Mouse (Mus musculus): ENCODE measurements around the gene Plcb4.
"Not testable (repeated sequence)": the region's sequence is repeated elsewhere in the genome, so short reads cannot be mapped to it uniquely, and the experiment has no call there.

Gene Plcb4

DNA sequence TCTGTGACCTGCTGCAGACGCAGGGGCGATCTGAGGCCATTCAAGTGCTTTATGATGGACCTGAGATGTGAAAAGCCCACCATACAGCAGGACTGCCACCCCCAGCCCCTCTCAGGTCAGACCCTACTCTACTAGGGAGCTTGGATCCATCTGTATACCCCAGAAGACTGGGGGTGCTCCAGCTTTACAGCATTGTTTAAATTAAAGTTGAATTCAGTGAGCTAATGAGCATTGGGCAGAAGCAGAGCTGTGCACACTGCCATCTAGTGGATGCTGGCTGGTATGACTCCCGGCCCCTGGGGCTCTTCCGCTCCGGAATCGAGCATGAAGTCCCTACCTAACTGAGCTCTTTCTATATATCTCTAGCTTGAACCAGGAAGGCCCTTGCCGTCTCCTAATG is 298.9 kb downstream of the Plcb4 start:
- peak; percentile 67 for DNase-seq (ENCODE audit: low spot score)

DNA sequence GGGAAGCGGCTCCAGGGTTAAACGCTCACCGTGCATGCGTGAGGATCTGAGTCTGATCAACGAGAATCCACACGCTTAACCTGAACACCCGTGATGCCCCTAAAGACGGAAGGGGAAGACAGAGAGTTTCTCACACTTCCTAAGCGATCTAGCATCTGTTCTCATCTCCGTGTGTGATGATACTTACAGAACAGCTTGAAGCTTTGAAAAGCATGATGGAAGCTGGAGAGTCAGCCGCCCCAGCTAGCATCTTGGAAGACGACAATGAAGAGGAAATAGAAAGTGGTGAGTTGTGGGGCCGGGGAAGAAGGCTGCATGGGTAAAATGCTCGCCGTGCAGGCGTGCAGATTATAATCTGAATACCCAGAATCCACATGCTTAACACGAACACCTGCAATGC is 299.6 kb downstream of the Plcb4 start:
- DNase-seq (ENCODE audit: low spot score), result no peak

DNA sequence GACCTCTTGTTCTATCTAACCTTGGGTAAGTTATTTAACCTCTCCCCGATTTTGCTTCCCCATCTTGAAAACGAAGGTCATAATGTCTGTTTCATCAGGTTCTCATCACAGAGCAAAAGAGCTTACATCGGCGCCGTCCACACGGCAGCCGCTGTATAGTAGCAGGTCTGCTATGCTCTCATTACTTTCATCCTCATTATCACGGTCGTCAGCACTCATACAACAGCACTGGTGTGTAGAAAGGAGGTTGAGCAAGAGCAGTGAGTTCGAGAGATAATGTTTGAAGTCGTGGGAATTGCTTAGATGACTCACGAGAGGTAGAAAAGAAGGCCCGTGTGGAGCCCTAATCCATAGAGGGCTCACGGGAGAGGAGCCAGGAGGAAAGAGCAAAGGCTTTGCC is 304.3 kb downstream of the Plcb4 start:
- no peak for DNase-seq (ENCODE audit: low spot score)

DNA sequence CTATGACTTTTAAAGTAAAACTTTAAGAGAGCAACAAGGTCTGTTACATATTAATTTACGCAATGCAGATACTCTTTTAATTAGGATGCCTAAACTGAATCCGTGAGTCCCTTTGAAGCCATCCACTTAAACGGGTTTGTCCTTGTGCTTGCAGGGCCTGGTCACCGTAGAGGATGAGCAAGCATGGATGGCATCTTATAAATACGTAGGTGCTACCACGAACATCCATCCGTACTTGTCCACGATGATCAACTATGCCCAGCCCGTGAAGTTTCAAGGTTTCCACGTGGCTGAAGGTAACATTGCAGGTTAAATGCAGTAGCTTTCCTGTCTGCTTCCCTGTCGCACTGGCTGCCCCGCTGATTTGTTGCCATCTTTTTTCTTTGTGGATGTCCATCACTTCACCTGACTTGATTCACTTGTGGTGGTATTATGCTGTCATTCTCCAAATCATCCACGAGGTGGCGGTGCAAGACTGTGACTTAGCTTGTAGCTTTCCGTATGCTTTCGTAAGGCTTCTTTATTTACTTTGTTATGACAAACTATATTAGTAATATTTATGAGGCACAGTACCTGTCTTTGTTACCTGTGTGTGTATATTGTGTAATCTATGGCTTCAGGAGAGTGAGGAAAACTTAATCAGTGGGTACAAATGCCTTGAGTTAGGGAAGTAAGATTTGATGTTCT is 308.2 kb downstream of the Plcb4 start:
- peak; percentile 33 for DNase-seq (ENCODE audit: low spot score)

DNA sequence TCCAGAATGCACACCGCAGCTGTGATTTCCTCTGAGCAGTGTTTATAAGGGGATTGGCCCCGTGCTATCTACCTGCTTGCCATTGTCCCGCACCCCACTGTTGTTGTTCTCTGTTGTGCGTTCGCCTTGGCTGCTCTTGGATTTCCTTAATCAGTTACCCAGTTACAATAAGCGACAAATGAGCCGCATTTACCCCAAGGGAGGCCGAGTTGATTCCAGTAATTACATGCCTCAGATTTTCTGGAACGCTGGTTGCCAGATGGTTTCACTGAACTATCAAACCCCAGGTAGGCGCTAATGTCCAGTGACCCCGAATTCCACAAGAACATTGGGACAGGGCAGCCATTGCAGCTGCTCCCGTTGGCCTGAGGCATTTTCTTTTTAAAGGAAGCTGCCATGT is 309.3 kb downstream of the Plcb4 start:
- DNase-seq (ENCODE audit: low spot score), result no peak

GRCm38 (mm10) chr2:135970902-135971301 is 312.1 kb downstream of the Plcb4 start:
- DNase-seq (ENCODE audit: low spot score), result no peak

- DNase-seq (ENCODE audit: low spot score), result no peak
Observed at GRCm38 (mm10) chr2:135975978-135976377, 317.2 kb downstream of the Plcb4 start.

DNA sequence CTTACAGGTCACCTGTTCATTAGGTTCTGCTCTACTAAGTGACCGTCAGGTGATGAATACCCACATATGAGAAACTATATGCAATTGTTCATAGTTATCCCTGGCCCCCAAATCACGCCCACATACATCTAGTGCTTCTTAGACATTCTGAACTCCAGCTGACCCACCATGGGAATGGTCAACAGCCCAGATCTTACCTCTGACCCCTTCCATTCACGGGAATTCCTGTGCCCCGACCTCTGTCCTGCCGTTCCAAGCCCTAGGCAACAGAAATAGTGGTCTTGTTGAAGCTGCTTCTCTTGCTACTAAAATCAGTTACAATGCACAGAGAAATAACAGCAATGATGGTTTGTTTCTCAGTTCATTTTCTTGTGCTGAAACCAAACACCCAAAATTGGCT is 320.0 kb downstream of the Plcb4 start:
- no peak for DNase-seq (ENCODE audit: low spot score)

DNA sequence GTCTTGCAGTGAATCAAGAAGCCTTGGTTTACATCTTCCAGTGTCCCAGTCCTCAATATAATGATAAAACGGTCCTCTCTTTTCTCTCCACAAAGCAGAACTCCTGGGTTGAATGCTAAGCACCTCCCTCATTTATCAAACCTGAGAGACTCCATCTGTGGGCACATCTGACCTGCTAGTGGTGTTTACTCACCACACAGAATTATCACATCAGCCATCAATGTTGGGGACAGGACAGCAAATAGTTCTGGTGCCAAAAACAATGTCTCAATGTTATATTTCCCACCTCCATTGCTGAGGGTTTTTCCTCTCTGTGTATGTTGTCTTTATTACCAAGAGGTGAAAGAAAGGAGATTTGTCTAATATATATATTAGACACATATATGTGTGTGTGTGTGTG is 321.6 kb downstream of the Plcb4 start:
- no peak for DNase-seq (ENCODE audit: low spot score)

- DNase-seq (ENCODE audit: low spot score), result no peak
Observed at GRCm38 (mm10) chr2:135983972-135984371, 325.2 kb downstream of the Plcb4 start.

- no peak for DNase-seq (ENCODE audit: low spot score)
Observed at GRCm38 (mm10) chr2:135985536-135986265, 326.9 kb downstream of the Plcb4 start.

DNA sequence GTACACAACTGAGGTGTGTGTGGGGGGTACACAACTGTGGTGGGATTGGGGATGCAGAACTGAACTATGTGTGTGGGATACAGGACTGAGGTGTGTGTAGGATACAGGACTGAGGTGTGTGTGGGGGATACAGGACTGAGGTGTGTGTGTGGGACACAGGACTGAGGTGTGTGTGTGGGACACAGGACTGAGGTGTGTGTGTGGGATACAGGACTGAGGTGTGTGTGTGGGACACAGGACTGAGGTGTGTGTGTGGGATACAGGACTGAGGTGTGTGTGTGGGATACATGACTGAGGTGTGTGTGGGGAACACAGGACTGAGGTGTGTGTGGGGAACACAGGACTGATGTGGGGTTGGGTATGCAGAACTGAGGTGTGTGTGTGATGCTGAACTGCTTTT is 329.7 kb downstream of the Plcb4 start:
- DNase-seq (ENCODE audit: low spot score), result not testable (repeated sequence)

GRCm38 (mm10) chr2:135990686-135991085 is 331.9 kb downstream of the Plcb4 start:
- not testable (repeated sequence) for DNase-seq (ENCODE audit: low spot score)

- no peak for DNase-seq (ENCODE audit: low spot score)
Observed at GRCm38 (mm10) chr2:135993314-135993713, 334.5 kb downstream of the Plcb4 start.

- no peak for DNase-seq (ENCODE audit: low spot score)
Observed at GRCm38 (mm10) chr2:135995196-135995595, 336.4 kb downstream of the Plcb4 start.

DNA sequence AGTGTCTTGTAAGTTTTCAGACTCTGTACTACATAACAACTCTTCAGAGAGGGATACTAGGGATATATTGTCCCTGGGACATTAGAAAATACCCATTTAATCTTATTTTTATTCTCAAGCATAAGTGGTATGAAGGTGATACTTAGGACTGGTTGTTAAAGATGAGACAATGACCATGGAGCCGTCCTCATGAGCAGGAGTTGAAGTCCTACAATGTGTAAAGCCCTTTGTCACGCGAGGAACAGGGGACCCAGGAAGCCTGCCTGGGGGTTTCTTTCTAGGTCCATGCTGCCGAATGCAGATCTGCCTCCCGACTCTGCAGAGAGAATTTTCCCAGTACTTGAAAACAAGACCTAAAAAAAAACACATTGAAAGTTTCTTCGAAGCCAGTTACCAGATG is 338.1 kb downstream of the Plcb4 start:
- no peak for DNase-seq (ENCODE audit: low spot score)

DNA sequence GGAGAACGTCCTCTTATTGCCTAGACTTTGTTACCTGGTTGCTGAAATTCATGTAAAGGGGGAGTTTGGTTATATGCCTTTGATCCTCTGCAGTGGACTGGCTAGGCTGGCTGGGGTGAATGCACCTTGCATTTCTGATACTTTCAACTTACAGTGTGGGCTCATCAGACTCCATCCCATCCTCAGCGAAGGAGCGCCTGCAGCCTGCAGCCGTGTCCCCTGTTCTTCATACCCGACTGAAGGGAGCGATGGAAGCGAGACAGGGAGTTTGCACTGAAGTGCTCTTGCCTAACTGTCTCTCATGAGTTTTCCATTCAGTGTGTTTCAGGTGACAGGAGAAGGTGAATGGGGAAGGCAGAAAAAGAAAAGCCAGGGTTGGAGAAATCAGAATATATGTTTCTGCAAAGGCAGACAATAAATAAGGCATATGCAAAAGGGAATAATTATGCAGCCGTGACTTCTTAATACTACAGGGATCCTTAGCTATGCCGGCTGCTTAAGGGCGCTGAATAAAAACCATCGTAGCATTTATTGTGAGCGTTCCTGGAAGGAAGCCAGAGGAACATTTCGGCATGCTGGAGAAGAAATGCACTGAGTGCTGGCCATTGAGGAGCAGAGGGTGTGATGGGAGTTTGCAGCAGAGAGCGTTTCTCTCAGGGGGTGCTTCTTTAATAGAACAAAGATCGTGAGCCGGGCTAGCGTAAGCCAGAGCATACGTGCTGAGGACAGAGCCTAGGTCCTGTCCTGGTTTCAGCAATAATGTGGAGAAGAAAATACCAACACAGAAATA is 338.7 kb downstream of the Plcb4 start:
- no peak for DNase-seq (ENCODE audit: low spot score)

- DNase-seq (ENCODE audit: low spot score), result no peak
Observed at GRCm38 (mm10) chr2:135998886-135999285, 340.1 kb downstream of the Plcb4 start.

DNA sequence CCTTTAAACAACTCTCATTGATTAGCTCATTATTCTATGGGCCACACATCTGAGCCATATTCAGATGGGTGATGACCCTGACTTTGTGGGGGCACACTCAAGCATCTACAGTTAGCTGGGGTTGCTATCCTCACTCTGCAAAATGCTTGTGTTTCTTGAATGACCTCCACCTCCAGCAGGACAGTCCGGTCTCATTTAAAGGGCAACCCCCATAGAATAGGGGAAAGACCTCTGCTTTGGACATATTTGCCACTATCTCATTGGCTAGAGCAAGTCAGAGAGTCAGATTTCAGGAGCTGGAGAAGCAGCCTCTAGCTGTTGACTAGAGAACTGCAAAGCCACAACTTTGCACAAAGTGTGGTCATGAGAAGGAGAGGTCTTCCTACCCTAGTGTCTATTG is 340.6 kb downstream of the Plcb4 start:
- no peak for DNase-seq (ENCODE audit: low spot score)

GRCm38 (mm10) chr2:136000933-136001332 is 342.1 kb downstream of the Plcb4 start:
- DNase-seq (ENCODE audit: low spot score), result no peak

DNA sequence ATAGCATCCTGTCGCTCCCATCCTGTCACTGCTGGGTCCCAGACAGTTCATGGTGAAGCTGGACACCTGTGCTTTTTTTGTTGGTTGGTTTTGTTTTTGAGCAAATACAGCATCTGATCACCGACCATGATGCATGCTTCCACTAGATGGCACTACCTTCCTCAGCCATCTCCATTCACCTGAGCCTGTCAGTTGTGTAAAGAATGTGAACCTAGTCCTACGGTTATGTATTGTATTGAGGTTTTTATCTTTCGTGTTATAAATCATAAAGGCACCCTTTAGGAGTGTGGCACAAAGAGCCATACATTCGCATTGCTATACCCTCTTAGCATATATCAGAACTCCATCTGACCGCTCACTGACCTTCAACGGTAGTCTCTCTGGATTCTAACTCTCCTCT is 343.3 kb downstream of the Plcb4 start:
- no peak for DNase-seq (ENCODE audit: low spot score)

DNA sequence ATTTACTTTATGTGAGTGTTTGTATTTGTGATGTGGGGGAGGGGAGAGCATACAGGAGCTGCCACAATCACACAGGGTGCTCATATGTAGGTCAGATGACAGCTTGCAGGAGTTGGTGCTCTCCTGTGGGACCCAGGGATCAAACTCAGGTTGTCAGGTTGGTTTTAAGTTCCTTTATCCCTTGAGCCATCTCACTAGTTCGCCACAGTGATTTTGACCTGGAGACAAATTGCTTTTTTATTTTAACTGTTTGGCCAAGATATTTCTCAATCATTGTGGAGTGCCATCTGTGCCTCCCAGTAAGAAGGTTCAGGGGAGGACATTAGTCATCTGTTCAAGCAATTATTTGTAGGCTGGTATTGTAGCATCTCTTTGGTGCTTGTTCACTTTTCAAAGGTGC is 345.0 kb downstream of the Plcb4 start:
- no peak for DNase-seq (ENCODE audit: low spot score)

GRCm38 (mm10) chr2:136006280-136006679 is 347.5 kb downstream of the Plcb4 start:
- no peak for DNase-seq (ENCODE audit: low spot score)
